Mouse (Mus musculus) liver, embryonic 13.5 days (tissue): ENCODE results near the gene Ccdc152. TPM values are rescaled to one million over a fixed set of nuclear protein-coding genes. Genes with fewer than 3 reads are reported as not detected.
A peak's percentile ranks its signal among the peaks of the same experiment; 100 is the strongest.
"Not testable (repeated sequence)": the region's sequence is repeated elsewhere in the genome, so short reads cannot be mapped to it uniquely, and the experiment has no call there.

Source experiments
- ATAC-seq: fragments of 200-750 bp; cut with Nextera tagmentation; 2 replicates; pipeline ENCODE4 v1.8.0; 2017; ENCODE audit warnings: low read depth, mild to moderate bottlenecking, moderate number of reproducible peaks, moderate library complexity
- DNase-seq: peaks from one replicate; pipeline ENCODE4 v3.0.0; 2022
- H3K27ac ChIP-seq: fragments of 300-500 bp; sonication (generic); 2 replicates; pipeline ENCODE4 v1.5.1; 2015; ENCODE audit warnings: moderate library complexity, mild to moderate bottlenecking, inconsistent platforms
- H3K27me3 ChIP-seq: fragments of 300-500 bp; sonication (generic); 2 replicates; pipeline ENCODE4 v1.6.1; 2015; ENCODE audit warnings: mild to moderate bottlenecking, inconsistent platforms
- H3K36me3 ChIP-seq: fragments of 300-500 bp; sonication (generic); 2 replicates; pipeline ENCODE4 v1.6.1; 2015; ENCODE audit warnings: mild to moderate bottlenecking, inconsistent platforms
- H3K4me1 ChIP-seq: fragments of 300-500 bp; sonication (generic); replicated peaks from 2 replicates; pipeline ENCODE4 v1.6.1; 2015; ENCODE audit warnings: inconsistent platforms
- H3K4me2 ChIP-seq: fragments of 300-500 bp; sonication (generic); 2 replicates; pipeline ENCODE4 v1.6.1; 2015; ENCODE audit warnings: inconsistent platforms, mild to moderate bottlenecking, moderate library complexity
- H3K4me3 ChIP-seq: fragments of 300-500 bp; sonication (generic); replicated peaks from 2 replicates; pipeline ENCODE4 v1.5.1; 2015; ENCODE audit warnings: mild to moderate bottlenecking, inconsistent platforms
- H3K9ac ChIP-seq: fragments of 300-500 bp; sonication (generic); 2 replicates; pipeline ENCODE4 v1.6.1; 2015; ENCODE audit warnings: mild to moderate bottlenecking, inconsistent platforms
- H3K9me3 ChIP-seq: fragments of 300-500 bp; sonication (generic); replicated peaks from 2 replicates; pipeline ENCODE4 v1.6.1; 2016; ENCODE audit warnings: inconsistent platforms
- WGBS: fragments of 180-500 bp; shearing (Covaris S2); methylation state at CpG from one replicate; pipeline ENCODE4 v1.1.7; 2015; ENCODE audit not compliant: insufficient replicate concordance; 5-methylcytosine and 5-hydroxymethylcytosine counted together
- polyA plus RNA-seq: library from polyadenylated mRNA; unstranded; fragments of >200 nt; fragmentation: Nextera tagmentation; extraction: Ambion mirVana; gene quantifications from 2 replicates; pipeline ENCODE4 v1.2.1, GENCODE M21; 2015

The Ccdc152 gene
- polyA plus RNA-seq, 1 experiment from 2014 or later, result 0.27 TPM

DNA sequence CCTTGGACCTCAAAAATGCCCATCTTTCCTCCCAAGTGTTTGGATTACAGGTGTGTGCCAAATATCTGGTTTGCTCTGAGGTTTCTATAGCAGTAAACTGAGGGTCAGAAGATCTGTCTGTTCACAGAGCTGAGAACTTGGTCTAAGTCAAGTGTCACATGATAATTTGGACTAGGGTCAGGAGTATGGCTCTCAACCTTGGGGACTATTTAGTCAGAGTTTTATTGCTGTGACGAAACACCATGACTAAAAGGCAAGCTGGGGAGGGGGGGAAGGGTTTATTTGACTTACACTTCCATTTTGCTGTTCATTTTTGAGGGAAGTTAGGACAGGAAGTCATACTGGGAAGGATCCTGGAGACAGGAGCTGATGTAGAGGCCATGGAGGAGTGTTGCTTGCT is 44.3 kb downstream of the Ccdc152 start:
- Histone ChIP-seq H3K4me1 (no peaks in the 10 kb centered on the region), H3K4me3 (no peak overlapping the region), H3K27ac (no peak overlapping the region), H3K4me2 (no peak overlapping the region), H3K9ac (no peak overlapping the region), H3K27me3 (no peaks in the 10 kb centered on the region), H3K9me3 (no peaks in the 10 kb centered on the region), H3K36me3 (no peaks in the 10 kb centered on the region)
- DNase-seq, result no peak
- 50% methylated on average over 1 of the region's 1 CpGs for WGBS
- ATAC-seq, result no peak

DNA sequence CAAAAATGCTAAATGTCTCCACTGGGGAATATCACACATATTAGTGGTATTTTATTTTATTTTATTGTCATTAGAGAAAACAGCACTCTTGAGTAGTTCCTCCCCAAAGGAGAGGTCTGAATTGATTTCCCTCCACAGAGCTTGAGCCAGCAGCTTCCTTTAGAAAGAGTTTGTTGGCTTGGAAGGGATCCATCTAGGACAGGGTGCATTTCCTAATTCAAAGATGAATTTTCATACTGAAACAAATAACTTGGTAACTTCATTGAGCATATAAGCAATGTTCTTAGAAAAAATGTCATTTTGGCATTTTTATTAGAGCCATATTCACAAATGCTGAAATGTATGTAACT is 51.6 kb downstream of the Ccdc152 start:
- Histone ChIP-seq H3K27me3 (no peaks in the 10 kb centered on the region), H3K9ac (no peak overlapping the region), H3K27ac (peak overlapping the region; percentile 64; the same call in 1 of the 2 replicates), H3K4me2 (no peak overlapping the region), H3K4me1 (peaks cover 3% of the 10 kb centered on the region; the same call in 1 of the 2 replicates), H3K4me3 (no peak overlapping the region), H3K9me3 (no peaks in the 10 kb centered on the region), H3K36me3 (no peaks in the 10 kb centered on the region)
- ATAC-seq (no peak), DNase-seq (no peak)

DNA sequence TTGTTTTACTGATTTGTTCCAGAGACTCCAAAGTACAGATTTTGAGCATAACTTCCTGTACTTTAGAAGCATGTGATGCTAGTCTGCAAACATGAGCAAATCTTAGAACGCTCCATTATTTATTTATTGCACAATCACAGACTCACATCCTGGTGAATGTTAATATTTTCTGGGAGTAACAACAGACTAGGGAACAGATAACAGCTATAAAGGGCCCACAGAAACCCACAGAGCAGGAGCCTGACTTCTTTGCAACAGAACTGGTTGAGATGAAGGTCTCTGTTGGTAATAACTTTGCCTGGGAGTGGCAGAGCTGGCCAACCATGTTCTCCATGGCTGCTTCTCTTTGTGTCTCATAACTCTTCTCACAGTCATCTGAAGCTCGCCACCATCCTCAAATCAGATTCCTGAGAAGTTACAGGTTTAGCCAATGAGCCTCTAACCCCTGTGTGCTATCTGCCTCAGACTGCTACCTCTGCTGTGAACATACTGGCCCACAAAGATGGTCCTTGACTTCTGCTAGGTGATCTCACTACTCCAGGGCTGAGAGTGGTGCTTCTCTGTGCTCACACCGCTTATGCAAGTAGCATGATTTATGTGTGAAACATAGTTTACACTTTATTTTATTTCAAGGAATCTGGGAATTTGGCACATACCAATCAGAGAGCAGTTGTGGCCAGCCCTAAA is 52.2 kb downstream of the Ccdc152 start:
- ATAC-seq (peak; percentile 24; the same call in 1 of the 2 replicates), DNase-seq (no peak)
- Histone ChIP-seq H3K9ac (no peak overlapping the region), H3K27ac (peak overlapping the region; percentile 64), H3K4me3 (no peak overlapping the region), H3K9me3 (no peaks in the 10 kb centered on the region), H3K4me1 (peaks cover 3% of the 10 kb centered on the region; the same call in 1 of the 2 replicates), H3K4me2 (no peak overlapping the region), H3K36me3 (no peaks in the 10 kb centered on the region), H3K27me3 (no peaks in the 10 kb centered on the region)
- 57% methylated on average over 3 of the region's 3 CpGs for WGBS

DNA sequence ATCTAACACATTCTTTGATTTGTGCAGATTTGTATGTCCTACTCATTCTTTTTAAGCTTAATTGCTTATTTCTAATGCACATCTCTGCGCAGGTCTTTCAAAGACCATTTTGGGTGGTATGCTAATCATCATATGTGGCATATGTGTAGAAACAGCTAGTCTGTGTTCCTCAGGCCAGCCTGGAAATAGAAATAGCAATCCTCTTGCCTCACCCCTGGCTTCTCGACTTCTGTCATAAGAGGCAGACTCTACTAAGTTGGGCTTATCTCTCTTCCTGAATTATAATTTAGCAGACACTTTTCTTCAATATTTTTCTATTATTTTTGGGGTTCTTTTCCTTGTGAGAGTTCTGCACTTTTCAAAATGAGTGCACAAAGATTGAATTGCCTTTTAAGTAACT is 52.7 kb downstream of the Ccdc152 start:
- H3K4me1 ChIP-seq, result peaks cover 3% of the 10 kb centered on the region; the same call in 1 of the 2 replicates
- H3K27me3 ChIP-seq, result no peaks in the 10 kb centered on the region
- no peak overlapping the region for H3K4me2 ChIP-seq
- 60% methylated on average over 2 of the region's 2 CpGs for WGBS
- ATAC-seq (no peak), DNase-seq (no peak)
- no peak overlapping the region for H3K4me3 ChIP-seq
- no peak overlapping the region for H3K9ac ChIP-seq
- H3K9me3 ChIP-seq, result no peaks in the 10 kb centered on the region
- no peak overlapping the region for H3K27ac ChIP-seq
- H3K36me3 ChIP-seq, result no peaks in the 10 kb centered on the region

DNA sequence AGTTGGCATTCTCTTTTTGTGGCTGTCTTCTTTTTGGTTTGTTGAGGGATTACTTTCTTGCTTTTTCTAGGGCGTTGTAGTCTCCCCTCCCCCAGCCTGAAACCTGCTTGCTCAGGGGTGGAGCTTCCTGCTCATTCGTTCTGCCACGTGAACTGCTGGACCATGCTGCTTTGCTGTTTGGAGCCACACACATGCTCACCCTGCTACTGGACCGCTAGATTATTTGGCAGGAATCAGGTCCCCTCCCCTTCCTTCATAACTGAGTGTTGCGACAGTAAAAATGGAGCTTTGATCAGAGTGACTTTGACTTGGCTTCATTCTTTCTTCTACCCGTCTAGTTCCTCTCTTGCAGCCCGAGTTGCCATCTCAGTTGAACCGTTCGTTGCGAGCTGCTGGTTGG is 58.3 kb downstream of the Ccdc152 start:
- not testable (repeated sequence) for H3K9me3 ChIP-seq, H3K4me3 ChIP-seq, H3K27me3 ChIP-seq, H3K27ac ChIP-seq, H3K4me2 ChIP-seq, ATAC-seq, H3K9ac ChIP-seq, DNase-seq, H3K4me1 ChIP-seq, H3K36me3 ChIP-seq
- WGBS, result 71% methylated on average over 10 of the region's 10 CpGs

DNA sequence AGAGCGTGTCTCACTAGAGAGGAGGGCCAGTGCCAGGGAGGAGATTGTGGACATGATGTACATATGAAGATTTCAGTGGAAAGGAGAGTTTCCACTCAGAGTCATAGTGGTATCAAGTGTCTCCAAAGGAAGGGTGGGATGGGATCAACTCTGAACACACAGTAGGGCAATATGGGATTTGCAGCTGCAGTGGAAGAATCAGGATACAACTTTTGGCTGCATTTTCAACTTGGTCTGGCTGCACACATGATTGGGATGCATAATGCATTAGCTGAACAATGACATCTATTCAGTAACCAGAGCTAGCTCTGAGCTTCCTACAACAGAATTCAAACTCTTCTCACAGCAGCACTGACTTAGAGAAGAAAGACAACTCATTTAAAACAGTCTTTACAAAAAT is 65.4 kb downstream of the Ccdc152 start:
- no peaks in the 10 kb centered on the region for H3K9me3 ChIP-seq
- no peak overlapping the region for H3K4me3 ChIP-seq
- H3K36me3 ChIP-seq, result no peaks in the 10 kb centered on the region
- H3K4me2 ChIP-seq, result no peak overlapping the region
- H3K4me1 ChIP-seq, result peaks cover 6% of the 10 kb centered on the region
- 65% methylated on average over 1 of the region's 1 CpGs for WGBS
- no peaks in the 10 kb centered on the region for H3K27me3 ChIP-seq
- no peak overlapping the region for H3K27ac ChIP-seq
- ATAC-seq (no peak), DNase-seq (no peak)
- H3K9ac ChIP-seq, result no peak overlapping the region

DNA sequence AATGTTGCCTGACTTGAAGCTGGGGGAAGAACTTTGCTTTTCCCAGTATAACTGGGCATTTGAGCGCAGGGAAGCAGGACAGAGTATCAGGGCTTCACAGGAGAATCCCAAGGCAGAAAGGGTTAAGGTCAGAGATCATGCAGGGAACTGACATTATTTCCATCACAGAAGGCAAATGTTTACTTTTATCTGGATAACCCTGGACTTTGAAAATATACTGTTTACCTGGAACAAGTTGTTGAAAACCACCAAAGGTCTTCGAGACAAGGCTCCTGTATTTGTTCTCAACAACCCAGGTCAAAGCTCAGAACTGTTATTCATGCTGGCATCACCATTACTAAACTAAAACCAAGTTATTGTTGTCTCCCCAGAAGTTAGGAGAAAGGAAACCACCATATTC is 67.0 kb downstream of the Ccdc152 start:
- H3K4me3 ChIP-seq, result no peak overlapping the region
- peak overlapping the region; percentile 15 for H3K27ac ChIP-seq
- DNase-seq, result no peak
- H3K9ac ChIP-seq, result no peak overlapping the region
- no peaks in the 10 kb centered on the region for H3K36me3 ChIP-seq
- H3K4me1 ChIP-seq, result peaks cover 12% of the 10 kb centered on the region
- ATAC-seq, result peak; percentile 53
- H3K27me3 ChIP-seq, result no peaks in the 10 kb centered on the region
- no peak overlapping the region for H3K4me2 ChIP-seq
- H3K9me3 ChIP-seq, result no peaks in the 10 kb centered on the region
- 61% methylated on average over 2 of the region's 2 CpGs for WGBS

DNA sequence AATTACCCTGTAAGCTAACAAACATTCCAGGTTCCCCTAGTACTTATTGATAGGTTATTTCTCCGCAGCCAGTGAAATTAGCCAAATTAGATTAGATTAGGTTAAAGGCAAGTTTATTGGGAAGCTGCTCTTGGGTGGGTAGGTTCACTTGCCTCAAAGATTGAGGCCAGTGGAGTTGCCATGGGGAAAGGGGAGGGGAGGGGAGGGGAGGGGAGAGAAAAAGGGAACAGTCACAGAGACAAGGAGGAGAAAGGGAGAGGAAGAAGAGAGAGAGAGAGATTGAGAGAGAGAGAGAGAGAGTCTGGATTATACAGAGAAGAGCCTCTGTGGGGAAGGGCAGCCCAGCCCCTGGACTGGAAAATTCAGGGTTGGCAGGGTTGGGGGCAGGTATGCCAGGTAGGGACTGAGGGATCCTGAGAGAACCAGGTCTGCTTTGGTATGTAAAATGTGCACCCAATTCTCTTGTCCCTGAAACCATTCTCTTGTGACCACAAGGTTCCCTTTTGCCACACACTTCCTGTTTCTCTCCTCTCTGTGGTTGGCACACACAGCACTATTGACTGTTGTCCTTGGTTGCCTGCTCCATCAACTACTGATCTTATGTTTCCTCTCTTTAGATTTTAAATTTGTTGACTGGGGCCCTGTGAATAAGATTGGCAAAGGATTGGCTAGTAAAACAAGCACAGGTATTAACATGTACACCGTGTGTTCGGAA is 69.3 kb downstream of the Ccdc152 start:
- Histone ChIP-seq H3K4me2 (no peak overlapping the region), H3K27ac (no peak overlapping the region), H3K27me3 (no peaks in the 10 kb centered on the region), H3K9me3 (no peaks in the 10 kb centered on the region), H3K36me3 (no peaks in the 10 kb centered on the region), H3K9ac (no peak overlapping the region), H3K4me3 (no peak overlapping the region), H3K4me1 (peaks cover 18% of the 10 kb centered on the region)
- ATAC-seq, result peak; percentile 44
- 53% methylated on average over 3 of the region's 3 CpGs for WGBS
- DNase-seq, result no peak

DNA sequence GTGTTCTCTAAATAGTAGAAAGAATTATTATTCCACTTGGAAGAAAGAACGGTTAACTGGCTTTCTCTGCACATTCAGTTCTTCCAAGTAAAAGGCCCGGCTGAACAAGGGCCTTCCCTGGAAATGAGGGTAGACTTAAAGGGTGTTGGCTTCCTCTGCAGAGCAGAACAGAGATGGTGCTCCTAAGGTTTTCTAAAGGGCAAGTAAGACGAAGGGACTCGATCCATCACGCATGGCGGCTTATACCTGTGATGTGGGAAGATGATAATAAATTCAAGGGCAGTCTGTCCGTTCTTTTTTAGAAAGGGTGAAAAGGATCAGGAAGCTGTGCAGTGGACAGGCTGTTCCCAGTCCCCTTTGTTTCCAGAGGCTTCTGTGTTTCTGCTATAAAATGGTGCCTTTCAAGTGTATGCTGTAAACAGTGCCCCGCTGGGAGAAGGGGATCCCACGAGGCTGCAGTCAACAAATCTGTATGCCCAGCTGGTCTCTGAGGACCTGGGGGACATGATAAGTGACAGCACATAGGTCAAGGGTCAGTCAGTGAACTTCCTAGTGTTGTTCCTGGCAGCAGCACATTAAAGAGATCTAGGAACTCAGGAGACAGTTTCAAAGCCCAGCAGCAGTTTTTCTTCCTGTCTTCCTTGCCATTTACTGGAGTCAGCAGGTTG is 71.0 kb downstream of the Ccdc152 start:
- peaks cover 18% of the 10 kb centered on the region for H3K4me1 ChIP-seq
- ATAC-seq, result no peak
- no peaks in the 10 kb centered on the region for H3K36me3 ChIP-seq
- 0 out of 2 replicates have a peak overlapping the region, but pooled peaks have one; percentile 23 for H3K27ac ChIP-seq
- no peaks in the 10 kb centered on the region for H3K27me3 ChIP-seq
- H3K9me3 ChIP-seq, result no peaks in the 10 kb centered on the region
- no peak overlapping the region for H3K9ac ChIP-seq
- 48% methylated on average over 9 of the region's 9 CpGs for WGBS
- no peak for DNase-seq
- H3K4me2 ChIP-seq, result no peak overlapping the region
- H3K4me3 ChIP-seq, result no peak overlapping the region

DNA sequence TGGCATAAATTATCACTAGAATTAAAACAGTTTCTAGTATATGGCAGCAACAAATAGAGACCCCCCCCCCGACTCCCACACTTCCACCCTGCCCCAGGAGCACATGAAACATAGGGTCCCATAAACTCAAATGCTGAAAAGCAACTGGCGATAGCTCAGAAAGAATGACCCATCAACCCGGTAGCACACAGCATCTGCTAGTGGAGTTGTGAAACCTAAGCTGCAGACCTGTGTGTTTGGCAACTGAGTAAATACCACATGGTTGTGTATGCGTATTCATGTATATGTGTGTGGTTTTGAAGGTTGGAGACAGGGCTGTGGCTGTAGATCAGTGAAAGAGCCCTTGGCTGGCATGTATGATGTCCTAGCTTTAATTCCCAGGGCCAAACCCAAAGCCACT is 72.3 kb downstream of the Ccdc152 start:
- 57% methylated on average over 4 of the region's 4 CpGs for WGBS
- Histone ChIP-seq H3K4me1 (peaks cover 24% of the 10 kb centered on the region), H3K4me2 (no peak overlapping the region), H3K36me3 (no peaks in the 10 kb centered on the region), H3K27me3 (no peaks in the 10 kb centered on the region), H3K27ac (peak overlapping the region; percentile 53), H3K4me3 (no peak overlapping the region), H3K9ac (no peak overlapping the region), H3K9me3 (no peaks in the 10 kb centered on the region)
- ATAC-seq, result peak; percentile 39; the same call in 1 of the 2 replicates
- no peak for DNase-seq
